10 mouse cellular contexts compared by ENCODE assay signal in genomic region chr1:91211591-91212008, GRCm38 (mm10). TPM values are rescaled to one million over a fixed set of nuclear protein-coding genes. Genes with fewer than 3 reads are reported as not detected.
DNase-seq lines count a peak whose midpoint lies in the region; ATAC-seq lines count a peak whose summit lies in the region.
"Had no signal": no experiment of that assay in that cellular context is flagged by ENCODE, and none has a peak within 500 bp of the region (broad histone marks: within the 10 kb centered on the region; RNA-seq: fewer than 3 reads in every experiment).

No protein-coding gene starts in this region.

- intact Hi-C loops in heart, postnatal 25 days (cut with DNase I) = loop anchor here (2.0 kb wide), 1 partner anchor 237 kb away; no protein-coding TSS in a partner anchor

- no peaks in the 10 kb centered on the region for H3K36me3 ChIP-seq in limb, embryonic 11.5 days (ENCODE audit: control insufficient read depth, insufficient read depth, low read length)
- no peaks in the 10 kb centered on the region for H3K36me3 ChIP-seq in limb, embryonic 10.5 days
- H3K36me3 ChIP-seq in neural tube, embryonic 15.5 days = no peaks in the 10 kb centered on the region
- H3K36me3 ChIP-seq in forebrain, embryonic 13.5 days (ENCODE audit: poor library complexity, severe bottlenecking) = no peaks in the 10 kb centered on the region
- H3K36me3 ChIP-seq: liver, embryonic 12.5 days had no signal

- no peak for ATAC-seq in limb, embryonic 11.5 days (ENCODE audit: insufficient number of reproducible peaks, low FRiP score, low TSS enrichment, low read depth)
- peak; percentile 38; the same call in 1 of the 2 replicates for ATAC-seq in neural tube, embryonic 15.5 days (ENCODE audit: low FRiP score)
- no peak for ATAC-seq in forebrain, embryonic 13.5 days
- ATAC-seq: liver, embryonic 12.5 days had no signal

- peak; percentile 96 for DNase-seq in heart, adult 11 months
- no peak for DNase-seq in heart, postnatal 25 days (ENCODE audit: low spot score)
- DNase-seq in limb, embryonic 11.5 days (ENCODE audit: low spot score) = no peak
- DNase-seq in limb, embryonic 10.5 days (ENCODE audit: low spot score) = no peak
- peak; percentile 28 to 31 for DNase-seq in heart, adult 9 months (ENCODE audit: low spot score in 2 of 2)
- DNase-seq in frontal cortex, adult 2 months (ENCODE audit: extremely low spot score in 1 of 2, low spot score in 1 of 2) = no peak

- H3K9ac ChIP-seq in limb, embryonic 11.5 days (ENCODE audit: low read length) = no peak overlapping the region
- H3K9ac ChIP-seq in neural tube, embryonic 15.5 days (replicated peaks) = no peak overlapping the region
- no peak overlapping the region for H3K9ac ChIP-seq in forebrain, embryonic 13.5 days
- H3K9ac ChIP-seq: liver, embryonic 12.5 days had no signal

- H3K4me3 ChIP-seq in limb, embryonic 11.5 days (ENCODE audit: low read depth, low read length) = no peak overlapping the region
- no peak overlapping the region for H3K4me3 ChIP-seq in limb, embryonic 10.5 days
- no peak overlapping the region for H3K4me3 ChIP-seq in neural tube, embryonic 15.5 days (replicated peaks)
- no peak overlapping the region for H3K4me3 ChIP-seq in forebrain, embryonic 13.5 days
- H3K4me3 ChIP-seq: liver, embryonic 12.5 days had no signal

- no peak overlapping the region for H3K4me2 ChIP-seq in limb, embryonic 11.5 days (ENCODE audit: low read depth, severe bottlenecking)
- no peak overlapping the region for H3K4me2 ChIP-seq in neural tube, embryonic 15.5 days
- no peak overlapping the region for H3K4me2 ChIP-seq in forebrain, embryonic 13.5 days
- H3K4me2 ChIP-seq: liver, embryonic 12.5 days had no signal

- 0 out of 2 replicates have a peak, but pooled peaks cover 2% of the 10 kb centered on the region for H3K4me1 ChIP-seq in limb, embryonic 11.5 days (ENCODE audit: control insufficient read depth, insufficient read depth, low read length)
- peaks cover 13% of the 10 kb centered on the region for H3K4me1 ChIP-seq in limb, embryonic 10.5 days
- H3K4me1 ChIP-seq in neural tube, embryonic 15.5 days = peaks cover 40% of the 10 kb centered on the region
- peaks cover 14% of the 10 kb centered on the region for H3K4me1 ChIP-seq in forebrain, embryonic 13.5 days

- no peaks in the 10 kb centered on the region for H3K27me3 ChIP-seq in limb, embryonic 11.5 days (ENCODE audit: control insufficient read depth, insufficient read depth, low read length)
- H3K27me3 ChIP-seq in limb, embryonic 10.5 days (ENCODE audit: low read depth, poor library complexity, severe bottlenecking) = no peaks in the 10 kb centered on the region
- no peaks in the 10 kb centered on the region for H3K27me3 ChIP-seq in neural tube, embryonic 15.5 days (replicated peaks)
- no peaks in the 10 kb centered on the region for H3K27me3 ChIP-seq in forebrain, embryonic 13.5 days

- 0 out of 2 replicates have a peak overlapping the region, but pooled peaks have one; percentile 8 for H3K27ac ChIP-seq in limb, embryonic 11.5 days (replicated peaks; ENCODE audit: low read depth, low read length)
- H3K27ac ChIP-seq in limb, embryonic 10.5 days = no peak overlapping the region
- H3K27ac ChIP-seq in neural tube, embryonic 15.5 days (replicated peaks) = peak overlapping the region; percentile 71
- no peak overlapping the region for H3K27ac ChIP-seq in forebrain, embryonic 13.5 days
- H3K27ac ChIP-seq: liver, embryonic 12.5 days had no signal

- 81% methylated on average over 7 of the region's 7 CpGs for WGBS in limb, embryonic 11.5 days
- WGBS in limb, embryonic 10.5 days = 81% methylated on average over 7 of the region's 7 CpGs
- WGBS in neural tube, embryonic 15.5 days = 68% methylated on average over 7 of the region's 7 CpGs
- 73% methylated on average over 7 of the region's 7 CpGs for WGBS in forebrain, embryonic 13.5 days

- H3K9me3 ChIP-seq in limb, embryonic 11.5 days (ENCODE audit: control insufficient read depth, low read length) = no peaks in the 10 kb centered on the region
- no peaks in the 10 kb centered on the region for H3K9me3 ChIP-seq in limb, embryonic 10.5 days (replicated peaks)
- no peaks in the 10 kb centered on the region for H3K9me3 ChIP-seq in neural tube, embryonic 15.5 days (replicated peaks)
- H3K9me3 ChIP-seq in forebrain, embryonic 13.5 days (replicated peaks) = no peaks in the 10 kb centered on the region
- H3K9me3 ChIP-seq: liver, embryonic 12.5 days had no signal

RNA-seq across cellular contexts. Expression of gene Ramp1, which starts 32.0 kb away (rescaled TPM):
- total RNA-seq in heart, postnatal 25 days (2021) = 10 to 100 TPM in 1 of 2 experiments, 1 to 10 TPM in 1; 7.7 to 10.1 TPM
- 0.37 and 0.47 TPM in 2 replicates for polyA plus RNA-seq in limb, embryonic 11.5 days (2014; fragmentation: Nextera tagmentation; extraction: Ambion mirVana)
- 0.16 and 0.23 TPM in 2 replicates for polyA plus RNA-seq in limb, embryonic 10.5 days (2016; fragmentation: Nextera tagmentation; extraction: Ambion mirVana)
- polyA plus RNA-seq in neural tube, embryonic 15.5 days (2015; fragmentation: Nextera tagmentation; extraction: Ambion mirVana) = 16.1 and 21.3 TPM in 2 replicates
- 59.0 and 60.6 TPM in 2 replicates for polyA plus RNA-seq in frontal cortex, adult 2 months (2012; rRNA removed)
- polyA plus RNA-seq in forebrain, embryonic 13.5 days (2015; fragmentation: Nextera tagmentation; extraction: Ambion mirVana) = 0.31 and 0.59 TPM in 2 replicates
- total RNA-seq: CH12.LX had no signal

RNA-seq across cellular contexts. Expression of gene Ube2f, which starts 38.5 kb away (rescaled TPM):
- total RNA-seq in heart, postnatal 25 days (2021) = 10 to 100 TPM; 48.7 to 49.3 TPM
- polyA plus RNA-seq in limb, embryonic 11.5 days (2014; fragmentation: Nextera tagmentation; extraction: Ambion mirVana) = 80.3 and 84.7 TPM in 2 replicates
- polyA plus RNA-seq in limb, embryonic 10.5 days (2016; fragmentation: Nextera tagmentation; extraction: Ambion mirVana) = 84.5 and 96.4 TPM in 2 replicates
- 58.6 and 63.2 TPM in 2 replicates for polyA plus RNA-seq in neural tube, embryonic 15.5 days (2015; fragmentation: Nextera tagmentation; extraction: Ambion mirVana)
- 60.1 and 62.1 TPM in 2 replicates for polyA plus RNA-seq in frontal cortex, adult 2 months (2012; rRNA removed)
- 81.3 and 82.6 TPM in 2 replicates for polyA plus RNA-seq in forebrain, embryonic 13.5 days (2015; fragmentation: Nextera tagmentation; extraction: Ambion mirVana)

Comparison
In these comparisons a context has a peak if more than half of its experiments do, and no peak if none do; other contexts are left out.
1. DNase-seq: peak in heart, adult 11 months (single experiment) and heart, adult 9 months (2 of 2); none in heart, postnatal 25 days (single experiment), limb, embryonic 11.5 days (single experiment), limb, embryonic 10.5 days (single experiment) and frontal cortex, adult 2 months (0 of 2).
2. H3K27ac ChIP-seq: peak in limb, embryonic 11.5 days (single experiment) and neural tube, embryonic 15.5 days (single experiment); none in limb, embryonic 10.5 days (single experiment) and forebrain, embryonic 13.5 days (single experiment).
3. RNA of gene Ramp1, which starts 32.0 kb away (polyA plus RNA-seq): 59.0 to 60.6 TPM in frontal cortex, adult 2 months and 16.1 to 21.3 TPM in neural tube, embryonic 15.5 days; 0.37 to 0.47 TPM in limb, embryonic 11.5 days, 0.31 to 0.59 TPM in forebrain, embryonic 13.5 days and 0.16 to 0.23 TPM in limb, embryonic 10.5 days; every median in the first group is over 10 times any median in the second.